Mouse (Mus musculus) hindbrain, embryonic 11.5 days (tissue): ENCODE measurements around the gene Tgm4. TPM values are rescaled to one million over a fixed set of nuclear protein-coding genes. Genes with fewer than 3 reads are reported as not detected.

Experiments used
- ATAC-seq: fragments of 200-750 bp; cut with Nextera tagmentation; 2 replicates; pipeline ENCODE4 v1.8.0; 2017; ENCODE audit warnings: mild to moderate bottlenecking, moderate TSS enrichment, moderate library complexity; ENCODE audit not compliant: low FRiP score
- DNase-seq: peaks from one replicate; pipeline ENCODE4 v3.0.0-alpha.2; 2015; ENCODE audit warnings: low spot score
- H3K27ac ChIP-seq: fragments of 300-500 bp; sonication (generic); 2 replicates; pipeline ENCODE4 v1.5.1; 2014; ENCODE audit warnings: mild to moderate bottlenecking, low read depth, low read length
- H3K27me3 ChIP-seq: fragments of 300-500 bp; sonication (generic); 2 replicates; pipeline ENCODE4 v1.6.1; 2014; ENCODE audit warnings: mild to moderate bottlenecking, low read length, moderate library complexity, mixed read lengths; ENCODE audit not compliant: control insufficient read depth, insufficient read depth
- H3K36me3 ChIP-seq: fragments of 300-500 bp; sonication (generic); 2 replicates; pipeline ENCODE4 v1.6.1; 2014; ENCODE audit warnings: mild to moderate bottlenecking, low read length, moderate library complexity, mixed read lengths; ENCODE audit not compliant: control insufficient read depth, insufficient read depth
- H3K4me1 ChIP-seq: fragments of 300-500 bp; sonication (generic); replicated peaks from 2 replicates; pipeline ENCODE4 v1.6.1; 2014; ENCODE audit warnings: low read length, mixed read lengths; ENCODE audit not compliant: control insufficient read depth, insufficient read depth
- H3K4me2 ChIP-seq: fragments of 300-500 bp; sonication (generic); replicated peaks from 2 replicates; pipeline ENCODE4 v1.6.1; 2014; ENCODE audit warnings: mild to moderate bottlenecking, low read depth, low read length
- H3K4me3 ChIP-seq: fragments of 300-500 bp; sonication (generic); 2 replicates; pipeline ENCODE4 v1.5.1; 2014; ENCODE audit warnings: low read depth, low read length
- H3K9ac ChIP-seq: fragments of 300-500 bp; sonication (generic); 2 replicates; pipeline ENCODE4 v1.6.1; 2014; ENCODE audit warnings: low read depth, low read length
- H3K9me3 ChIP-seq: fragments of 300-500 bp; sonication (generic); 2 replicates; pipeline ENCODE4 v1.6.1; 2016; ENCODE audit warnings: low read length; ENCODE audit not compliant: control insufficient read depth
- WGBS: fragments of 180-500 bp; shearing (Covaris S2); extraction: QIAGEN DNeasy Blood & Tissue Kit; methylation state at CpG from one replicate; pipeline ENCODE4 v1.1.7; 2014; 5-methylcytosine and 5-hydroxymethylcytosine counted together
- polyA plus RNA-seq: library from polyadenylated mRNA; unstranded; fragments of >200 nt; fragmentation: Nextera tagmentation; extraction: Ambion mirVana; gene quantifications from 2 replicates; pipeline ENCODE4 v1.2.1, GENCODE M21; 2014

Tgm4 gene
- polyA plus RNA-seq, 1 experiment from 2014 or later: 0.37 TPM

DNA sequence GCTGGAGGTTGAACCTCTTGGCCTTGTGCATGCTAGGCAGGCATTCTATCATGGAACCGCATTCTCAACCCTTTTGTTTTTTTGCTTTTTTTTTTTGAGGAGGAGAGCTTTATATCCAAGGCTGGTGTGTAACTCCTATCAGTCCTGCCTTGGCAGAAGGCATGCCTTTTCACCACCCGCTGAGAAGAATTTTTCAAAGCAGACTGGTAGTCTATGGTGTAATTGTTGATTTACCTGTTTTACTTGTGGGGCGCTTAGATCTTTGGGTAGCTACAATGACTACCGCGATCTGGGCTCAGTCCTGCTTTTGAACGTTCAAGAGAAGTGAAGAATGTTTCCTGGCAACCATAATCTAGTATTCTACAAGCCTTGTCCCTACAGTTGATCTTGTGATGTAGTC, 79.4 kb downstream of the Tgm4 start:
- 66% methylated on average over 6 of the region's 6 CpGs for WGBS
- Histone ChIP-seq H3K4me3 (peak overlapping the region; percentile 93), H3K27ac (no peak overlapping the region), H3K4me1 (peaks cover 6% of the 10 kb centered on the region; the same call in 1 of the 2 replicates), H3K9me3 (no peaks in the 10 kb centered on the region), H3K9ac (peak overlapping the region; percentile 93), H3K36me3 (no peaks in the 10 kb centered on the region), H3K4me2 (peak overlapping the region; percentile 90), H3K27me3 (no peaks in the 10 kb centered on the region)
- ATAC-seq (no peak), DNase-seq (no peak)

DNA sequence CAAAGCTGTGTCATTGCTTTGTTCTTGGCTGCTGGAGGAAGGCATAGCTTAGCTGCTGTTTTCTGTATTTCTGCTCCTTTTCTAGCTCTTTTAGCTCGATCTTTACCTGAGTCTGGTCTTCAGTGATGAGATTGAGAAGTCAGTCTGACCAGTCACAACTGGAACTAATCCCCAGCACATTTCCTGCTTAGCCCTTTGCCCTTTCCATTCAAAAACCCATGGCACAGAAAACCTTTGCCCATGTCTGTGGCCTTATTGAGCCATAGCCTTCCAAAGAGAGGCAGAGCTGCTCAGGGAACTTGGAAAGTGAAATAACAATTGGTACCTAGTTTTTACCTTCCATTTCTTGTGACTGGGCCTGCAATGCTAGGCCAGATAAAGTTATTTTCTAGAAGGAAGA, 81.0 kb downstream of the Tgm4 start:
- no peak overlapping the region for H3K27ac ChIP-seq
- 100% methylated on average over 1 of the region's 1 CpGs for WGBS
- H3K9me3 ChIP-seq: no peaks in the 10 kb centered on the region
- H3K27me3 ChIP-seq: no peaks in the 10 kb centered on the region
- peaks cover 6% of the 10 kb centered on the region; the same call in 1 of the 2 replicates for H3K4me1 ChIP-seq
- H3K9ac ChIP-seq: no peak overlapping the region
- H3K4me2 ChIP-seq: no peak overlapping the region
- DNase-seq (no peak), ATAC-seq (no peak)
- no peak overlapping the region for H3K4me3 ChIP-seq
- H3K36me3 ChIP-seq: peaks cover 10% of the 10 kb centered on the region

Other genes starting within 250 kb of the Tgm4 start
- gene Tcaim, start 229.2 kb upstream of the Tgm4 start, polyA plus RNA-seq: 6.5 and 7.6 TPM in 2 replicates
- 0.62 TPM in 1 of 2 replicates, not detected in the other for gene Gm35549, start 190.7 kb upstream of the Tgm4 start, polyA plus RNA-seq
- 75.0 and 77.3 TPM in 2 replicates for gene Zfp445, start 168.7 kb upstream of the Tgm4 start, polyA plus RNA-seq
- gene Zkscan7, start 149.0 kb upstream of the Tgm4 start, polyA plus RNA-seq: 3.7 and 3.9 TPM in 2 replicates
- gene Zfp105, start 111.7 kb upstream of the Tgm4 start, polyA plus RNA-seq: 34.8 and 37.3 TPM in 2 replicates
- 36.6 and 37.3 TPM in 2 replicates for gene 1110059G10Rik, start 83.7 kb upstream of the Tgm4 start, polyA plus RNA-seq
- 55.6 and 71.8 TPM in 2 replicates for gene Kif15, start 83.7 kb upstream of the Tgm4 start, polyA plus RNA-seq
- 19.5 and 19.6 TPM in 2 replicates for gene Tmem42, start 13.4 kb upstream of the Tgm4 start, polyA plus RNA-seq
- 55.8 and 62.5 TPM in 2 replicates for gene Zdhhc3, start 78.5 kb downstream of the Tgm4 start, polyA plus RNA-seq
- 104 and 106 TPM in 2 replicates for gene Exosc7, start 78.5 kb downstream of the Tgm4 start, polyA plus RNA-seq
- gene Clec3b, start 116.2 kb downstream of the Tgm4 start, polyA plus RNA-seq: not detected in 2 replicates
- gene Cdcp1, start 181.3 kb downstream of the Tgm4 start, polyA plus RNA-seq: 0.66 and 1.2 TPM in 2 replicates
- gene Tmem158, start 226.0 kb downstream of the Tgm4 start, polyA plus RNA-seq: 3.6 and 5.7 TPM in 2 replicates